Mouse (Mus musculus): ENCODE measurements around the gene Trpv2. TPM values are rescaled to one million over a fixed set of nuclear protein-coding genes. Genes with fewer than 3 reads are reported as not detected.
A peak's percentile ranks its signal among the peaks of the same experiment; 100 is the strongest.

Gene Trpv2
- polyA plus RNA-seq, 1 experiment from 2014 or later = 0.69 TPM

DNA sequence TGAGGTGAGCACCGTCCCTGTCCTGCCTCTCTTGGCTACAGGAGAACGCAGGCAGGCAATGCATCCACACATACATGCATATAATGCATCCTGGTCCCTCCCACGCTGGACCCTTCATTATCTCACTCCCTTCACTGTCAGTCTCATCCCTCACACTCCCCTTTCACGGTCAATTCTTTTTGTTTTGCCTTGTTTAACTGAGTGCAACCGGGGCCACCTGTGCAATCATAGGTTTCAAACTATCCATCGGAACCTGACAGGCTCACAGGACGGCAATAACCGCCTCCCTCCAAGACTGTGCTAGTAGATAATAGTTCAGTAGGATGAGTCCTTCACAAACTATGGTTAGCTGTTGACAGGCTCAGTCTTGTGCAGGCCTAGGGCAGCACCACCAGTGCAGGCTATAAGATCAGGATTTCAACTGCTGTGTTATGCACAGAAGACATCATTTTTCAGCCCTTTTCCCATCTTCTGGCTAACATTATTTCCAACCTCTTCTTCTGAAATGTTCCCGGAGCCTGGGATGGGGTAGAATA lies 10.5 kb downstream of the Trpv2 start:
- WGBS = 84% methylated on average over 9 of the region's 9 CpGs
- H3K9me3 ChIP-seq (ENCODE audit: control insufficient read depth, low read length) = no peaks in the 10 kb centered on the region
- H3K4me1 ChIP-seq (ENCODE audit: control insufficient read depth, insufficient read depth, low read length) = no peaks in the 10 kb centered on the region
- H3K36me3 ChIP-seq (ENCODE audit: control insufficient read depth, insufficient read depth, low read length) = no peaks in the 10 kb centered on the region
- DNase-seq (ENCODE audit: low spot score) (no peak), ATAC-seq (ENCODE audit: insufficient number of reproducible peaks, low FRiP score, low TSS enrichment, low read depth) (no peak)
- no peak overlapping the region for H3K4me2 ChIP-seq (ENCODE audit: low read depth, severe bottlenecking)
- H3K4me3 ChIP-seq (ENCODE audit: low read depth, low read length) = no peak overlapping the region
- H3K27ac ChIP-seq (replicated peaks; ENCODE audit: low read depth, low read length) = no peak overlapping the region
- H3K9ac ChIP-seq (ENCODE audit: low read length) = no peak overlapping the region
- H3K27me3 ChIP-seq (ENCODE audit: control insufficient read depth, insufficient read depth, low read length) = no peaks in the 10 kb centered on the region

DNA sequence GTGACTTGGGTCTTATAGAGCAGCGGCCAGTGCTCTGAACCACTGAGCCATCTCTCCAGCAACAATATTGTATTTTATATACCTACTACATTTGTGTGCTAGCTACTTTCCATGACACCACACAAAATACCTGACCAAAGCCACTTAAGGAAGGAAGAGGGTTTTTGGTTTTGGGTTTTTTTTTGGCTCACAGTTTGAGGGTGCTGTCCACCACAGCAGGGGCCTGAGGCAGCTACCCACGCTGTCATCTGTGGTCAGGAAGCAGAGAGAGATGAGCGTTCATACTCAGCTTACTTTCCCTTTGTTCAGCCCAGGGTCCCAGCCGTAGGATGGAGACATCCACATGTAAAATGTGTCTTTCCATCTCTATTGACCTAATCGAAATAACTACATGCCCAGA lies 12.7 kb downstream of the Trpv2 start:
- no peaks in the 10 kb centered on the region for H3K27me3 ChIP-seq (ENCODE audit: control insufficient read depth, insufficient read depth, low read length)
- H3K4me3 ChIP-seq (ENCODE audit: low read depth, low read length) = no peak overlapping the region
- 90% methylated on average over 5 of the region's 5 CpGs for WGBS
- no peak for DNase-seq (ENCODE audit: low spot score)
- H3K4me1 ChIP-seq (ENCODE audit: control insufficient read depth, insufficient read depth, low read length) = no peaks in the 10 kb centered on the region
- no peaks in the 10 kb centered on the region for H3K9me3 ChIP-seq (ENCODE audit: control insufficient read depth, low read length)
- H3K9ac ChIP-seq (ENCODE audit: low read length) = no peak overlapping the region
- H3K27ac ChIP-seq (replicated peaks; ENCODE audit: low read depth, low read length) = no peak overlapping the region
- ATAC-seq (ENCODE audit: insufficient number of reproducible peaks, low FRiP score, low TSS enrichment, low read depth) = no peak
- no peaks in the 10 kb centered on the region for H3K36me3 ChIP-seq (ENCODE audit: control insufficient read depth, insufficient read depth, low read length)
- no peak overlapping the region for H3K4me2 ChIP-seq (ENCODE audit: low read depth, severe bottlenecking)

DNA sequence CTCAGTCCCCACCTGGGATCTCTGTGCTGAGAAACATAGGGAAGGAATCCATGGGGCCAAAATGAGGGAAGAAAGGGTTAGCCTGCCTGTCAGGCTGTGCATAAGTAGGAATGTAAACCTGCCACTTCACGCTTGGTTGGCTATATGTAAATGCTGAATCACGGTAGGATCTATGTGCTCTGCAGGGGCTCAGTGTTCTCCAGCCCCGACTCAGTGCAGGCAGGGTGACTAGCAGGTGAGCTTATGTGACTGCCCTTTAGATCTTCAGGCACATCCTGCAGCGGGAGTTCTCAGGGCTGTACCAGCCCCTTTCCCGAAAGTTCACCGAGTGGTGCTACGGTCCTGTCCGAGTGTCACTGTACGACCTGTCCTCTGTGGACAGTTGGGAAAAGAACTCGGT lies 15.1 kb downstream of the Trpv2 start:
- ATAC-seq (ENCODE audit: insufficient number of reproducible peaks, low FRiP score, low TSS enrichment, low read depth) (no peak), DNase-seq (ENCODE audit: low spot score) (no peak)
- no peak overlapping the region for H3K4me3 ChIP-seq (ENCODE audit: low read depth, low read length)
- WGBS = 89% methylated on average over 10 of the region's 10 CpGs
- H3K9me3 ChIP-seq (ENCODE audit: control insufficient read depth, low read length) = no peaks in the 10 kb centered on the region
- H3K27me3 ChIP-seq (ENCODE audit: control insufficient read depth, insufficient read depth, low read length) = no peaks in the 10 kb centered on the region
- H3K9ac ChIP-seq (ENCODE audit: low read length) = no peak overlapping the region
- H3K4me2 ChIP-seq (ENCODE audit: low read depth, severe bottlenecking) = no peak overlapping the region
- H3K4me1 ChIP-seq (ENCODE audit: control insufficient read depth, insufficient read depth, low read length) = no peaks in the 10 kb centered on the region
- H3K27ac ChIP-seq (replicated peaks; ENCODE audit: low read depth, low read length) = no peak overlapping the region
- H3K36me3 ChIP-seq (ENCODE audit: control insufficient read depth, insufficient read depth, low read length) = no peaks in the 10 kb centered on the region

DNA sequence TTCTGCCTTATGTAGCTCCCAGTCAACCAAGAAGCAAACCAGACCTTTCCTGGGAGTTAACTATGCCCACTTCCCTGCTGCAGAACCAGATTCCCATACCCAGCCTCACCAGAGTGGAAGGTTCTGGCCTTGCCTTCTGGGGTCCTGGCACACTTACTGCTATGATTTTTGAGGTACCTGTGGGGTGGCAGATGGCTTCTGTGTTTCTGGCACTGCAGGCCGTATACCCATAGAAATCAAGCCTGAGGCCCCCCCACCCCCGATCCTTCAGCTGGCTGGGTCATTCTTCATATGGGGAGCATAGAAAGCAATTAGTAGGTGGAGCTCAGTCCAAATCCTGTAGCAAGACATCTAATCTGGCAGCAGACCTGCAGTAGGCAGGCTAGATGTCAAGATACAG lies 16.7 kb downstream of the Trpv2 start:
- Histone ChIP-seq H3K4me3 (ENCODE audit: low read depth, low read length) (no peak overlapping the region), H3K4me1 (ENCODE audit: control insufficient read depth, insufficient read depth, low read length) (no peaks in the 10 kb centered on the region), H3K9me3 (ENCODE audit: control insufficient read depth, low read length) (no peaks in the 10 kb centered on the region), H3K27me3 (ENCODE audit: control insufficient read depth, insufficient read depth, low read length) (no peaks in the 10 kb centered on the region), H3K27ac (replicated peaks; ENCODE audit: low read depth, low read length) (no peak overlapping the region), H3K4me2 (ENCODE audit: low read depth, severe bottlenecking) (no peak overlapping the region), H3K9ac (ENCODE audit: low read length) (no peak overlapping the region), H3K36me3 (ENCODE audit: control insufficient read depth, insufficient read depth, low read length) (no peaks in the 10 kb centered on the region)
- ATAC-seq (ENCODE audit: insufficient number of reproducible peaks, low FRiP score, low TSS enrichment, low read depth) (no peak), DNase-seq (ENCODE audit: low spot score) (no peak)
- 72% methylated on average over 2 of the region's 2 CpGs for WGBS

DNA sequence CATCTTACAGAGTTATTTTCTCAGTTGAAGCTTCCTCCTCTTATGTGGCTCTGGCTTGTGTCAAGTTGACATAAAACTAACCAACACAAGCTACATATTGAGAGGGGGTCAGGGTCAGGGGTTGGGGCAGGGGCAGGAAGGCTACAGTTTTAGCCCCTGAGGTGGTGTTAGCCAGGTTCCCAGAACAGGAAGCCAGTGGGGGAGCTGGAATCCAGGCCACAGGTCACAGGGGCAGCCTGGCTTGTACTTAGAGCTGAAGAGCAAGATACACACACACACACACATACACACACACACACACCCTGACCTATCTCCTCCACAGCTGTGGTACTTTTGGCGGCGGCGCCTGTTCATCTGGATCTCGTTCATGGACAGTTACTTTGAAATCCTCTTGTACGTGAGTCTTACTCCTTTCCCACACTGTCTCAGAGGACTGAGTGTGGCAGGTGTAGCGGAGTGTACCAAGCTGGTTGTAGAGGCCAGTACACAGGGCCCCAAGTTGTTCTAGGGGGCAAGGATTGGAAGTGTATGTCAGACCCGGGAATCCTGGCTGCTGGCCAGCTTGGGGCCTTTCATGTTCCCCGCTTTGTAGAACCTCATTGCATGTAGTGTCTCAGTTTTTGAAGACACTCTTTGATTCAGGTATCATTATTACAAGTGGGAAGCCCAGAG lies 17.8 kb downstream of the Trpv2 start:
- ATAC-seq (ENCODE audit: insufficient number of reproducible peaks, low FRiP score, low TSS enrichment, low read depth) (no peak), DNase-seq (ENCODE audit: low spot score) (no peak)
- no peaks in the 10 kb centered on the region for H3K4me1 ChIP-seq (ENCODE audit: control insufficient read depth, insufficient read depth, low read length)
- no peaks in the 10 kb centered on the region for H3K27me3 ChIP-seq (ENCODE audit: control insufficient read depth, insufficient read depth, low read length)
- no peak overlapping the region for H3K4me2 ChIP-seq (ENCODE audit: low read depth, severe bottlenecking)
- no peak overlapping the region for H3K27ac ChIP-seq (replicated peaks; ENCODE audit: low read depth, low read length)
- WGBS = 51% methylated on average over 8 of the region's 8 CpGs
- H3K9me3 ChIP-seq (ENCODE audit: control insufficient read depth, low read length) = no peaks in the 10 kb centered on the region
- no peak overlapping the region for H3K4me3 ChIP-seq (ENCODE audit: low read depth, low read length)
- H3K9ac ChIP-seq (ENCODE audit: low read length) = no peak overlapping the region
- no peaks in the 10 kb centered on the region for H3K36me3 ChIP-seq (ENCODE audit: control insufficient read depth, insufficient read depth, low read length)

DNA sequence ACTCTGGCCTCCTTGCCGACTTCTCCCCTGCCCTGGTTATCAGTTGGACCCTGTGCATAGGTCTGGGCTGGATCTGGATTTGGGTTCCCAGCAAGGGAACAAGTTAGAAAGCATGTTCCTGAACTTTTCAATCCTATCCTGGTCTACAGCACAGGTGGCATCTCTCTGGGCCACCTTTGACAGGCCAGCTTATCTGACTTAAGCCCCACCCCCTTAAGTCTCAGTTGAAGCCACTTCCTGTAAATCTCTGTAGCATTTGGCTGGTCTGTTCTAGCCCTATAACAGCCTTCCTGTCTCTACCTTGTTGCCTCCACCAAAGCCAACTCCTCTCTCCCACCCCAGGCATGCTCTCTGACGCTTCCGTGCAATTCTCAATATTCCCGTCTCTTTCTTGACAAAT lies 24.3 kb downstream of the Trpv2 start:
- Histone ChIP-seq H3K4me2 (ENCODE audit: low read depth, severe bottlenecking) (no peak overlapping the region), H3K4me3 (ENCODE audit: low read depth, low read length) (no peak overlapping the region), H3K27me3 (ENCODE audit: control insufficient read depth, insufficient read depth, low read length) (no peaks in the 10 kb centered on the region), H3K4me1 (ENCODE audit: control insufficient read depth, insufficient read depth, low read length) (no peaks in the 10 kb centered on the region), H3K36me3 (ENCODE audit: control insufficient read depth, insufficient read depth, low read length) (no peaks in the 10 kb centered on the region), H3K9ac (ENCODE audit: low read length) (no peak overlapping the region), H3K27ac (replicated peaks; ENCODE audit: low read depth, low read length) (no peak overlapping the region), H3K9me3 (ENCODE audit: control insufficient read depth, low read length) (no peaks in the 10 kb centered on the region)
- ATAC-seq (ENCODE audit: insufficient number of reproducible peaks, low FRiP score, low TSS enrichment, low read depth) = no peak
- no peak for DNase-seq (ENCODE audit: low spot score)
- WGBS = 85% methylated on average over 4 of the region's 4 CpGs

DNA sequence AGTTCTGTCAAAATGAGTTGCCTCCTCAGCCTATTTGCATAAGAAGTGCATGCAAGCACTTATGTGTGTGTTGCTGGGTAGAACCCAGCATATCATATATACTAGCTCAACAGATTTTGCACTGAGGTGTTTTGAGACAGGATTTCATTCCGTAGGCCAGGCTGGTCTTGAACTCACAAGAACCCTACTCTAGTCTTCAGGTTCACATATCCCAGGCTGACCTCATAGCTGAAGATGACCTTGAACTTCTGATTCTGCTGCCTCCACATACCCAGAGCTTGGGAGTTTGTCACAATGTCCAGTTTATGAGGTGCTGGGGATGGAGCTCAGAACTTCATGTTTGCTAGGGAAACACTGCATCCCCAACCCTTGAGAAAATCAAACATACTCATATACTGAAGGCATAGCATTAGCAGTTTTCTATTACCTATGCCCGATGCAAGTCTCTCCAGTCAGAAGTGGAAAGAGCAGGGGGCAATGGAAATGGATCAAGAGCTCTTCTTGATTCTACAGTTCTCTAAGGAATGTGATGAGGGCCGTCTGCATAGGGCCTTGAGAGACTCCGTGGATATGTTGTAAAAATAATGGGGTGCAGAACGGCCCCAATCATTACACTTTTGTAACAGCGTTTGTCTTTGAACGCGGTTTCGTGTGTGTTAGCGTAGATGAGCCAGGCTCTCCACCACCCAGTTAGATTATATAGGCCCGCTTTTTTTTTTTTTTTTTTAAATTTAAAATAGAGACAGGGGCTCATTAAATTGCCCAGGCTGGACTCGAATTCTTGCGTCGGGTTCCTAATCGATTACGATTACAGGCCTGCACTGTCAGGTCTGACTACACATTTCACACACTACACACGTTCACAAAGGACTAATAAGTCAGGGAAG lies 27.7 kb downstream of the Trpv2 start:
- Histone ChIP-seq H3K36me3 (ENCODE audit: control insufficient read depth, insufficient read depth, low read length) (peaks cover 20% of the 10 kb centered on the region), H3K4me1 (ENCODE audit: control insufficient read depth, insufficient read depth, low read length) (peaks cover 12% of the 10 kb centered on the region), H3K4me2 (ENCODE audit: low read depth, severe bottlenecking) (peak overlapping the region; percentile 53), H3K9me3 (ENCODE audit: control insufficient read depth, low read length) (no peaks in the 10 kb centered on the region), H3K27me3 (ENCODE audit: control insufficient read depth, insufficient read depth, low read length) (no peaks in the 10 kb centered on the region), H3K4me3 (ENCODE audit: low read depth, low read length) (peak overlapping the region; percentile 86), H3K9ac (ENCODE audit: low read length) (peak overlapping the region; percentile 39), H3K27ac (replicated peaks; ENCODE audit: low read depth, low read length) (peak overlapping the region; percentile 85)
- DNase-seq (ENCODE audit: low spot score) (no peak), ATAC-seq (ENCODE audit: insufficient number of reproducible peaks, low FRiP score, low TSS enrichment, low read depth) (no peak; the same call in 1 of the 2 replicates)
- WGBS = 13% methylated on average over 17 of the region's 17 CpGs

DNA sequence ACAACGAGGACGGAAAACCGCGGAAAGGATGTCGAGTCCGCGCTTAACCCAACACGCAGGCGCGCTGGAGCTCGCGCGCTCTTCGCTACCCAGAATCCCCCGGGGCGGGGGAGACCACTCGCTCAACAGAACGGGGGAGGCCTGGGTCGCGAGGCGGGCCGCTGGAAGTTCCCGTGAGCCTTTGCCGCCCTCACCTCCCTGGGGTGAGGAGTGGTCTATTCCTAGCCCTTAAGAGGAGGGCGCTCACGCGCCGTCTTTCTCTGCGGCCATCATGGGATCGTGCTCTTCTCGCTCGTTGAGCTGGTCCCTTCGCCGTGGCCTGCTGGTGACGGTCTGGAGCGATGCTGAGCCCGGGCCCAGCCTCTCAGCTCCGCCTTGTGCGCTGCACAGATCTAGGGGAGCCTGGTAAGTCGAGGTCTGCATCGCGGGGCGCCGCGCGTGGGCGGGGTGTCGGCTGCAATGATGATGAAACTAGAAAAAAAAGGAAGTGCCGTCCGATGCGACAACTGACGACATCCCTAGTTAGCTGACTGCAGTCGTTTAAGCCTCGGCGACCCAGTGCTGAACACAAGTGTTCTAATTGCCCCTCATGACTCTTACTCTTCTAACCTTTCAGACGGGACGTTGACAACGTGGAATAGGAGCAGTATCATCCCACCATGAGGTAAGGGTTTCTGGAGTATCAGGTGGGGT lies 28.5 kb downstream of the Trpv2 start:
- peaks cover 24% of the 10 kb centered on the region for H3K36me3 ChIP-seq (ENCODE audit: control insufficient read depth, insufficient read depth, low read length)
- H3K4me3 ChIP-seq (ENCODE audit: low read depth, low read length) = peak overlapping the region; percentile 86
- DNase-seq (ENCODE audit: low spot score) (peak; percentile 99), ATAC-seq (ENCODE audit: insufficient number of reproducible peaks, low FRiP score, low TSS enrichment, low read depth) (peak; percentile 89)
- no peaks in the 10 kb centered on the region for H3K9me3 ChIP-seq (ENCODE audit: control insufficient read depth, low read length)
- H3K4me1 ChIP-seq (ENCODE audit: control insufficient read depth, insufficient read depth, low read length) = peaks cover 12% of the 10 kb centered on the region
- peak overlapping the region; percentile 98 for H3K9ac ChIP-seq (ENCODE audit: low read length)
- H3K4me2 ChIP-seq (ENCODE audit: low read depth, severe bottlenecking) = peak overlapping the region; percentile 53
- 1% methylated on average over 58 of the region's 58 CpGs for WGBS
- H3K27ac ChIP-seq (replicated peaks; ENCODE audit: low read depth, low read length) = peak overlapping the region; percentile 85
- H3K27me3 ChIP-seq (ENCODE audit: control insufficient read depth, insufficient read depth, low read length) = no peaks in the 10 kb centered on the region

All from limb, embryonic 11.5 days (tissue).